20 mouse cellular contexts compared by ENCODE assay signal in the genomic region with DNA sequence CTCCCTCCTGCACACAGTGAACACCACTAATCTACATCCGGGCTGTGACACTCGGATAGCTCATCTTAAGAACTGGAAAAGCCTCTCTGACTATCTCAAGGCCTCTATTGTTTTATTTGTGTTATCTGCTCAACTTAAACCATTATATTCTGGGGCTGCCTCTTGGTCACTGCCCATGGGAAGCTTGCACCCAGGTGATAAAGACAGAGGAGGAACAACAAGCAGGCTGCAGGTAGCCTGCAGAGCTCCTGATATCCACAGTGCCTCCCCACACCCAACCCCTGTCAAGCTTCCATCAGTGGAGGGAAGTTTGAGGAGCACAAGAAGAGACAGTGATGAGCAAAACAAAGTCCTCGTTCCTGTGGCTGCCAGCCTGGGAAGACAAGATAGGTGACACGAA.
A peak's percentile ranks its signal among the peaks of the same experiment; 100 is the strongest.
DNase-seq lines count a peak whose midpoint lies in the region; ATAC-seq and TF ChIP-seq lines count a peak whose summit lies in the region.
"Had no signal": no experiment of that assay in that cellular context is flagged by ENCODE, and none has a peak within 500 bp of the region (broad histone marks: within the 10 kb centered on the region; RNA-seq: fewer than 3 reads in every experiment).

No protein-coding gene starts in this region.

- H3K79me2 ChIP-seq in liver, adult 2 months (ENCODE audit: control insufficient read depth, insufficient read depth, low read length), result no peaks in the 10 kb centered on the region

- no peaks in the 10 kb centered on the region for H3K9me3 ChIP-seq in heart, embryonic 11.5 days (replicated peaks; ENCODE audit: control insufficient read depth, low read length)
- H3K9me3 ChIP-seq: limb, embryonic 12.5 days; midbrain, embryonic 10.5 days; neural tube, embryonic 15.5 days had no signal

- TF ChIP-seq CTCF in liver, adult 2 months (IDR thresholded peaks at IDR 0.05; ENCODE audit: low read depth, low read length), result no peak

- H3K4me2 ChIP-seq in heart, embryonic 11.5 days, result peak overlapping the region; percentile 38; the same call in 1 of the 2 replicates
- H3K4me2 ChIP-seq: limb, embryonic 12.5 days; neural tube, embryonic 15.5 days had no signal

- H3K4me1 ChIP-seq in heart, embryonic 11.5 days (ENCODE audit: control insufficient read depth, insufficient read depth, low read length), result peaks cover 14% of the 10 kb centered on the region
- H3K4me1 ChIP-seq in liver, adult 2 months (ENCODE audit: control insufficient read depth, insufficient read depth, low read length), result no peaks in the 10 kb centered on the region
- H3K4me1 ChIP-seq: limb, embryonic 12.5 days; midbrain, embryonic 10.5 days; neural tube, embryonic 15.5 days had no signal

- no peak overlapping the region for H3K9ac ChIP-seq in heart, embryonic 11.5 days (ENCODE audit: low read depth, low read length)
- H3K9ac ChIP-seq in liver, adult 2 months (ENCODE audit: low read depth, low read length), result no peak overlapping the region
- H3K9ac ChIP-seq: limb, embryonic 12.5 days; neural tube, embryonic 15.5 days had no signal

- no peaks in the 10 kb centered on the region for H3K27me3 ChIP-seq in heart, embryonic 11.5 days (ENCODE audit: control insufficient read depth, insufficient read depth, low read length)
- peaks cover 2% of the 10 kb centered on the region; the same call in 1 of the 2 replicates for H3K27me3 ChIP-seq in liver, adult 2 months (ENCODE audit: control insufficient read depth, insufficient read depth, low read length)
- H3K27me3 ChIP-seq: limb, embryonic 12.5 days; neural tube, embryonic 15.5 days had no signal

- ATAC-seq in heart, embryonic 11.5 days (replicated peaks; ENCODE audit: insufficient number of reproducible peaks, low FRiP score, low TSS enrichment), result peak; percentile 94
- 0 out of 2 replicates have a peak, but pooled peaks have one; percentile 6 for ATAC-seq in megakaryocyte, adult 5-6 weeks (ENCODE audit: poor library complexity, severe bottlenecking)
- ATAC-seq: forebrain, embryonic 16.5 days; hindbrain, postnatal 0 days had no signal

- H3K36me3 ChIP-seq in heart, embryonic 11.5 days (ENCODE audit: control insufficient read depth, insufficient read depth, low read length), result no peaks in the 10 kb centered on the region
- no peaks in the 10 kb centered on the region for H3K36me3 ChIP-seq in liver, adult 2 months (ENCODE audit: control insufficient read depth, insufficient read depth, low read length)
- H3K36me3 ChIP-seq: limb, embryonic 12.5 days; midbrain, embryonic 10.5 days; neural tube, embryonic 15.5 days had no signal

- no peak overlapping the region for H3K4me3 ChIP-seq in heart, embryonic 11.5 days (ENCODE audit: low read depth, low read length)
- no peak overlapping the region for H3K4me3 ChIP-seq in liver, adult 2 months (ENCODE audit: insufficient read depth, low read depth, low read length)
- H3K4me3 ChIP-seq: heart, adult 2 months; limb, embryonic 12.5 days; midbrain, embryonic 10.5 days; neural tube, embryonic 15.5 days had no signal

- H3K27ac ChIP-seq in heart, embryonic 11.5 days (ENCODE audit: low read depth, low read length), result peak overlapping the region; percentile 62; the same call in 1 of the 2 replicates
- peak overlapping the region; percentile 43; the same call in 1 of the 2 replicates for H3K27ac ChIP-seq in liver, adult 2 months (replicated peaks; ENCODE audit: insufficient read depth, low read depth, low read length)
- H3K27ac ChIP-seq: heart, adult 2 months; hindbrain, postnatal 0 days; limb, embryonic 12.5 days; midbrain, embryonic 10.5 days; neural tube, embryonic 15.5 days had no signal

- 42% methylated on average over 4 of the region's 4 CpGs for WGBS in heart, embryonic 11.5 days (ENCODE audit: insufficient replicate concordance)
- WGBS in liver, adult 2 months, result 64% methylated on average over 4 of the region's 4 CpGs

- no peak for TF ChIP-seq POLR2A in liver, adult 2 months (IDR thresholded peaks at IDR 0.05; ENCODE audit: extremely low read depth, insufficient read depth, low read length)

- DNase-seq in heart, adult 11 months, result no peak
- DNase-seq in c-Kit-positive CD71-positive TER-119-negative erythroid progenitor cells, embryonic 14.5 days (ENCODE audit: low read depth), result peak; percentile 59
- no peak for DNase-seq in liver, adult 2 months (ENCODE audit: extremely low read depth, low read depth, low spot score)
- no peak for DNase-seq in adrenal gland, adult 18-20 months (ENCODE audit: low spot score in 2 of 2)
- no peak for DNase-seq in adrenal gland, postnatal 25 days
- no peak for DNase-seq in layer of hippocampus, adult 18-20 months (ENCODE audit: low spot score in 2 of 2)
- DNase-seq: adrenal gland, postnatal 14 days; cerebellum, adult 9-11 months; embryo, embryonic 11 days; heart, adult 2 months; kidney, adult 11 months; kidney, postnatal 14 days; thymus, postnatal 36 days had no signal
